Mouse (Mus musculus) stomach, postnatal 0 days (tissue): Measurements from ENCODE around the gene Anxa6.

Source experiments
- CTCF ChIP-seq: IDR thresholded peaks from 2 replicates; pipeline ENCODE4 v1.5.1; 2016; ENCODE audit warnings: antibody characterized with exemption, low read depth, mild to moderate bottlenecking, moderate library complexity
- EP300 ChIP-seq: optimal IDR thresholded peaks from 2 replicates; pipeline ENCODE3; 2016; ENCODE audit warnings: antibody characterized with exemption

GRCm38 (mm10) chr11:54977385-54977937 lies 55.8 kb downstream of the Anxa6 start:
- TF ChIP-seq CTCF (no peak), EP300 (no peak)
